Mouse (Mus musculus): ENCODE measurements at regions not wholly inside any gene's neighbourhood (a gene's known extent, or its start where the extent isn't known, plus 50 kb on each side); places are given as distances from the start of the nearest gene placed in this dataset.

- DNase-seq (ENCODE audit: low spot score) (no peak), ATAC-seq (ENCODE audit: low FRiP score) (no peak)
- 92% methylated on average over 4 of the region's 4 CpGs for WGBS
Observed at GRCm38 (mm10) chr1:23189790-23190189, 87.7 kb upstream of the 4933415F23Rik start.

DNA sequence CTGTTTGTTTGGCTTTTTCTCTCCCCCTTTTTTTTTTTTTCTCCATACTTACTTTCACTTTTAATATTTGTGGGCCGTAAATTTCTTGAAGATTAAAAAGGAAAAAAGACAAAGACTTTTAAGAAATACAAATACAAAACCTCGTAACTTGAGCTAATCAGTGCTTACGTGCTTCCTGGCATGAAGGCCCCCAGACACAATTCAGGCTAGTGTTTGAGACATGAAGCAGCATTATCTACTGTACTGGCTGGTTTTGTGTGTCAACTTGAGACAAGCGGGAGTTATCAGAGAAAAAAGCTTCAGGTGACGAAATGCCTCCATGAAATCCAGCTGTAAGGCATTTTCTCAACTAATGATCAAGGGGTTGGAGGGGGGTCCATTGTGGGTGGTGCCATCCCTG lies 86.2 kb upstream of the 4933415F23Rik start:
- H3K27me3 ChIP-seq (ENCODE audit: control insufficient read depth, insufficient read depth, low read length): no peaks in the 10 kb centered on the region
- ATAC-seq (ENCODE audit: low FRiP score) (no peak), DNase-seq (ENCODE audit: low spot score) (no peak)
- no peak overlapping the region for H3K4me2 ChIP-seq (replicated peaks; ENCODE audit: low read depth, low read length)
- H3K27ac ChIP-seq (ENCODE audit: low read depth, low read length): no peak overlapping the region
- no peak overlapping the region for H3K4me3 ChIP-seq (ENCODE audit: low read depth, low read length)
- H3K9me3 ChIP-seq (ENCODE audit: control insufficient read depth, low read length): no peaks in the 10 kb centered on the region
- 78% methylated on average over 5 of the region's 5 CpGs for WGBS
- H3K4me1 ChIP-seq (replicated peaks; ENCODE audit: control insufficient read depth, insufficient read depth, low read length): no peaks in the 10 kb centered on the region
- no peak overlapping the region for H3K9ac ChIP-seq (ENCODE audit: low read depth, low read length)
- H3K36me3 ChIP-seq (ENCODE audit: control insufficient read depth, insufficient read depth, low read length): no peaks in the 10 kb centered on the region

More at GRCm38 (mm10) chr1:23189790-23190189, 87.7 kb upstream of the 4933415F23Rik start:
- H3K4me2 ChIP-seq (replicated peaks; ENCODE audit: low read depth, low read length): no peak overlapping the region
- no peaks in the 10 kb centered on the region for H3K4me1 ChIP-seq (replicated peaks; ENCODE audit: control insufficient read depth, insufficient read depth, low read length)
- H3K27me3 ChIP-seq (ENCODE audit: control insufficient read depth, insufficient read depth, low read length): no peaks in the 10 kb centered on the region
- no peaks in the 10 kb centered on the region for H3K36me3 ChIP-seq (ENCODE audit: control insufficient read depth, insufficient read depth, low read length)
- no peak overlapping the region for H3K27ac ChIP-seq (ENCODE audit: low read depth, low read length)
- no peaks in the 10 kb centered on the region for H3K9me3 ChIP-seq (ENCODE audit: control insufficient read depth, low read length)
- no peak overlapping the region for H3K4me3 ChIP-seq (ENCODE audit: low read depth, low read length)
- no peak overlapping the region for H3K9ac ChIP-seq (ENCODE audit: low read depth, low read length)

GRCm38 (mm10) chr1:23187446-23188206 lies 85.6 kb upstream of the 4933415F23Rik start:
- no peak overlapping the region for H3K4me3 ChIP-seq (ENCODE audit: low read depth, low read length)
- no peak overlapping the region for H3K4me2 ChIP-seq (replicated peaks; ENCODE audit: low read depth, low read length)
- DNase-seq (ENCODE audit: low spot score) (no peak), ATAC-seq (ENCODE audit: low FRiP score) (no peak)
- H3K27me3 ChIP-seq (ENCODE audit: control insufficient read depth, insufficient read depth, low read length): no peaks in the 10 kb centered on the region
- H3K4me1 ChIP-seq (replicated peaks; ENCODE audit: control insufficient read depth, insufficient read depth, low read length): no peaks in the 10 kb centered on the region
- no peak overlapping the region for H3K27ac ChIP-seq (ENCODE audit: low read depth, low read length)
- H3K36me3 ChIP-seq (ENCODE audit: control insufficient read depth, insufficient read depth, low read length): no peaks in the 10 kb centered on the region
- no peak overlapping the region for H3K9ac ChIP-seq (ENCODE audit: low read depth, low read length)
- 77% methylated on average over 6 of the region's 6 CpGs for WGBS
- no peaks in the 10 kb centered on the region for H3K9me3 ChIP-seq (ENCODE audit: control insufficient read depth, low read length)

GRCm38 (mm10) chr1:23184728-23185127 lies 82.7 kb upstream of the 4933415F23Rik start:
- WGBS: 87% methylated on average over 9 of the region's 9 CpGs
- Histone ChIP-seq H3K36me3 (ENCODE audit: control insufficient read depth, insufficient read depth, low read length) (no peaks in the 10 kb centered on the region), H3K4me3 (ENCODE audit: low read depth, low read length) (no peak overlapping the region), H3K4me2 (replicated peaks; ENCODE audit: low read depth, low read length) (no peak overlapping the region), H3K9me3 (ENCODE audit: control insufficient read depth, low read length) (no peaks in the 10 kb centered on the region), H3K27me3 (ENCODE audit: control insufficient read depth, insufficient read depth, low read length) (no peaks in the 10 kb centered on the region), H3K4me1 (replicated peaks; ENCODE audit: control insufficient read depth, insufficient read depth, low read length) (no peaks in the 10 kb centered on the region), H3K27ac (ENCODE audit: low read depth, low read length) (no peak overlapping the region), H3K9ac (ENCODE audit: low read depth, low read length) (no peak overlapping the region)
- DNase-seq (ENCODE audit: low spot score): no peak
- no peak for ATAC-seq (ENCODE audit: low FRiP score)

GRCm38 (mm10) chr1:23182541-23182940 lies 80.5 kb upstream of the 4933415F23Rik start:
- Histone ChIP-seq H3K4me3 (ENCODE audit: low read depth, low read length) (no peak overlapping the region), H3K27me3 (ENCODE audit: control insufficient read depth, insufficient read depth, low read length) (no peaks in the 10 kb centered on the region), H3K9ac (ENCODE audit: low read depth, low read length) (no peak overlapping the region), H3K4me2 (replicated peaks; ENCODE audit: low read depth, low read length) (no peak overlapping the region), H3K27ac (ENCODE audit: low read depth, low read length) (no peak overlapping the region), H3K36me3 (ENCODE audit: control insufficient read depth, insufficient read depth, low read length) (no peaks in the 10 kb centered on the region), H3K4me1 (replicated peaks; ENCODE audit: control insufficient read depth, insufficient read depth, low read length) (no peaks in the 10 kb centered on the region), H3K9me3 (ENCODE audit: control insufficient read depth, low read length) (no peaks in the 10 kb centered on the region)
- no peak for DNase-seq (ENCODE audit: low spot score)
- ATAC-seq (ENCODE audit: low FRiP score): no peak

- ATAC-seq (ENCODE audit: low FRiP score): no peak
- Histone ChIP-seq H3K27me3 (ENCODE audit: control insufficient read depth, insufficient read depth, low read length) (no peaks in the 10 kb centered on the region), H3K27ac (ENCODE audit: low read depth, low read length) (no peak overlapping the region), H3K4me2 (replicated peaks; ENCODE audit: low read depth, low read length) (no peak overlapping the region), H3K36me3 (ENCODE audit: control insufficient read depth, insufficient read depth, low read length) (no peaks in the 10 kb centered on the region), H3K9ac (ENCODE audit: low read depth, low read length) (no peak overlapping the region), H3K4me3 (ENCODE audit: low read depth, low read length) (no peak overlapping the region), H3K4me1 (replicated peaks; ENCODE audit: control insufficient read depth, insufficient read depth, low read length) (no peaks in the 10 kb centered on the region), H3K9me3 (ENCODE audit: control insufficient read depth, low read length) (no peaks in the 10 kb centered on the region)
- 87% methylated on average over 6 of the region's 6 CpGs for WGBS
- no peak for DNase-seq (ENCODE audit: low spot score)
Observed at GRCm38 (mm10) chr1:23178335-23178974, 76.4 kb upstream of the 4933415F23Rik start.

- Histone ChIP-seq H3K4me2 (replicated peaks; ENCODE audit: low read depth, low read length) (no peak overlapping the region), H3K4me3 (ENCODE audit: low read depth, low read length) (no peak overlapping the region), H3K27me3 (ENCODE audit: control insufficient read depth, insufficient read depth, low read length) (no peaks in the 10 kb centered on the region), H3K27ac (ENCODE audit: low read depth, low read length) (no peak overlapping the region), H3K4me1 (replicated peaks; ENCODE audit: control insufficient read depth, insufficient read depth, low read length) (no peaks in the 10 kb centered on the region), H3K9ac (ENCODE audit: low read depth, low read length) (no peak overlapping the region), H3K36me3 (ENCODE audit: control insufficient read depth, insufficient read depth, low read length) (no peaks in the 10 kb centered on the region), H3K9me3 (ENCODE audit: control insufficient read depth, low read length) (no peaks in the 10 kb centered on the region)
- no peak for DNase-seq (ENCODE audit: low spot score)
- WGBS: 83% methylated on average over 11 of the region's 11 CpGs
- ATAC-seq (ENCODE audit: low FRiP score): no peak
Observed at GRCm38 (mm10) chr1:23174022-23174421, 72.0 kb upstream of the 4933415F23Rik start.

GRCm38 (mm10) chr1:23173054-23173802 lies 71.2 kb upstream of the 4933415F23Rik start:
- Histone ChIP-seq H3K9me3 (ENCODE audit: control insufficient read depth, low read length) (no peaks in the 10 kb centered on the region), H3K9ac (ENCODE audit: low read depth, low read length) (no peak overlapping the region), H3K27ac (ENCODE audit: low read depth, low read length) (no peak overlapping the region), H3K27me3 (ENCODE audit: control insufficient read depth, insufficient read depth, low read length) (no peaks in the 10 kb centered on the region), H3K4me1 (replicated peaks; ENCODE audit: control insufficient read depth, insufficient read depth, low read length) (no peaks in the 10 kb centered on the region), H3K36me3 (ENCODE audit: control insufficient read depth, insufficient read depth, low read length) (no peaks in the 10 kb centered on the region), H3K4me3 (ENCODE audit: low read depth, low read length) (no peak overlapping the region), H3K4me2 (replicated peaks; ENCODE audit: low read depth, low read length) (no peak overlapping the region)
- DNase-seq (ENCODE audit: low spot score) (no peak), ATAC-seq (ENCODE audit: low FRiP score) (no peak)
- 72% methylated on average over 7 of the region's 7 CpGs for WGBS

Data from hindbrain, embryonic 11.5 days (tissue).